Mouse (Mus musculus) cerebellum, adult 2 months (tissue): ENCODE data around the gene Atad1. TPM values are rescaled to one million over a fixed set of nuclear protein-coding genes. Genes with fewer than 3 reads are reported as not detected.
A peak's percentile ranks its signal among the peaks of the same experiment; 100 is the strongest.
"Not testable (repeated sequence)": the region's sequence is repeated elsewhere in the genome, so short reads cannot be mapped to it uniquely, and the experiment has no call there.

ENCODE experiments used
- DNase-seq, 2 experiments: peaks; one replicate each; pipeline ENCODE4 v3.0.0; 2021
- H3K27ac ChIP-seq: fragments of 200-500 bp; 2 replicates; pipeline ENCODE4 v1.5.1; 2012; ENCODE audit warnings: low read length, control low read depth, inconsistent platforms; ENCODE audit not compliant: insufficient read depth
- H3K27me3 ChIP-seq: fragments of 200-500 bp; 2 replicates; pipeline ENCODE4 v1.6.1; 2012; ENCODE audit warnings: inconsistent platforms, mild to moderate bottlenecking, low read length, moderate library complexity; ENCODE audit not compliant: control insufficient read depth, insufficient read depth
- H3K4me1 ChIP-seq: fragments of 200-500 bp; 2 replicates; pipeline ENCODE4 v1.6.1; 2011; ENCODE audit warnings: low read length; ENCODE audit not compliant: control insufficient read depth, insufficient read depth
- H3K4me3 ChIP-seq: fragments of 200-500 bp; replicated peaks from 2 replicates; pipeline ENCODE3; 2011; ENCODE audit warnings: mild to moderate bottlenecking, low read depth, low read length, control low read depth; ENCODE audit not compliant: insufficient read depth
- CTCF ChIP-seq: fragments of 200-500 bp; IDR thresholded peaks from 2 replicates; pipeline ENCODE4 v1.5.1; 2011; ENCODE audit warnings: low read depth, mild to moderate bottlenecking, control low read depth, low read length, moderate library complexity, borderline replicate concordance; ENCODE audit not compliant: insufficient read depth
- POLR2A ChIP-seq: fragments of 200-500 bp; IDR thresholded peaks from 2 replicates; pipeline ENCODE4 v1.6.1; 2011; ENCODE audit warnings: low read length, control low read depth, borderline replicate concordance; ENCODE audit not compliant: insufficient read depth
- WGBS: fragments of 180-500 bp; shearing (Covaris S2); methylation state at CpG from one replicate; pipeline ENCODE4 v1.1.7; 2018; 5-methylcytosine and 5-hydroxymethylcytosine counted together
- polyA plus RNA-seq: library from polyadenylated mRNA; depleted of rRNA; stranded (reverse); fragments of >200 nt; gene quantifications from 2 replicates; pipeline ENCODE4 v1.2.3, GENCODE M21; 2012; rRNA removed

The Atad1 gene
- polyA plus RNA-seq = 77.2 and 85.3 TPM in 2 replicates

GRCm38 (mm10) chr19:32739686-32740085 is at the start of gene Atad1:
Gene Atad1 (minus strand): TSS chr19:32739786.
- H3K27ac ChIP-seq = no peak within 1 kb of the TSS
- no peak for DNase-seq
- no peaks in the 10 kb centered on the region; the same call in 1 of the 2 replicates for H3K27me3 ChIP-seq
- 90% methylated on average over 4 of the region's 4 CpGs for WGBS
- TF ChIP-seq POLR2A (no peak), CTCF (no peak)
- H3K4me1 ChIP-seq = no peaks in the 10 kb centered on the region
- H3K4me3 ChIP-seq = no peak within 1 kb of the TSS

- not testable (repeated sequence) for H3K4me1 ChIP-seq, DNase-seq, H3K4me3 ChIP-seq, H3K27ac ChIP-seq, H3K27me3 ChIP-seq
- 83% methylated on average over 3 of the region's 3 CpGs for WGBS
Measured at GRCm38 (mm10) chr19:32788016-32788415, 48.4 kb upstream of the Atad1 start.

GRCm38 (mm10) chr19:32787388-32787787 is 47.8 kb upstream of the Atad1 start:
- DNase-seq = not testable (repeated sequence)

GRCm38 (mm10) chr19:32781305-32782071 is 41.9 kb upstream of the Atad1 start:
- Histone ChIP-seq H3K27me3 (no peaks in the 10 kb centered on the region), H3K4me1 (peaks cover 3% of the 10 kb centered on the region; the same call in 1 of the 2 replicates), H3K4me3 (no peak overlapping the region), H3K27ac (no peak overlapping the region)
- TF ChIP-seq POLR2A = no peak
- no peak for TF ChIP-seq CTCF
- WGBS = 93% methylated on average over 5 of the region's 5 CpGs
- no peak for DNase-seq

More at GRCm38 (mm10) chr19:32787388-32787787, 47.8 kb upstream of the Atad1 start:
- H3K4me1 ChIP-seq = peaks cover 10% of the 10 kb centered on the region
- H3K27me3 ChIP-seq, H3K27ac ChIP-seq, H3K4me3 ChIP-seq: not testable (repeated sequence)
- 9% methylated on average over 4 of the region's 4 CpGs for WGBS

- no peaks in the 10 kb centered on the region for H3K27me3 ChIP-seq
- H3K27ac ChIP-seq = no peak overlapping the region
- H3K4me3 ChIP-seq = no peak overlapping the region
- WGBS = 26% methylated on average over 3 of the region's 3 CpGs
- TF ChIP-seq CTCF (no peak), POLR2A (no peak)
- peaks cover 3% of the 10 kb centered on the region; the same call in 1 of the 2 replicates for H3K4me1 ChIP-seq
- no peak for DNase-seq
Measured at GRCm38 (mm10) chr19:32779131-32779530, 39.5 kb upstream of the Atad1 start.

- 18% methylated on average over 2 of the region's 2 CpGs for WGBS
- TF ChIP-seq POLR2A (no peak), CTCF (no peak)
- peaks cover 3% of the 10 kb centered on the region; the same call in 1 of the 2 replicates for H3K4me1 ChIP-seq
- no peak overlapping the region for H3K4me3 ChIP-seq
- DNase-seq = no peak
- H3K27me3 ChIP-seq = no peaks in the 10 kb centered on the region
- no peak overlapping the region for H3K27ac ChIP-seq
Measured at GRCm38 (mm10) chr19:32778411-32778810, 38.8 kb upstream of the Atad1 start.

GRCm38 (mm10) chr19:32762493-32762892 is 22.9 kb upstream of the Atad1 start:
- TF ChIP-seq CTCF = no peak
- TF ChIP-seq POLR2A = no peak
- no peak for DNase-seq

GRCm38 (mm10) chr19:32761162-32761561 is 21.6 kb upstream of the Atad1 start:
- DNase-seq = no peak
- Histone ChIP-seq H3K4me1 (peaks cover 3% of the 10 kb centered on the region; the same call in 1 of the 2 replicates), H3K4me3 (peak overlapping the region; percentile 14), H3K27ac (no peak overlapping the region), H3K27me3 (no peaks in the 10 kb centered on the region)
- TF ChIP-seq POLR2A = no peak
- TF ChIP-seq CTCF = no peak
- 23% methylated on average over 4 of the region's 4 CpGs for WGBS

More at GRCm38 (mm10) chr19:32762493-32762892, 22.9 kb upstream of the Atad1 start:
- Histone ChIP-seq H3K4me1 (peaks cover 3% of the 10 kb centered on the region; the same call in 1 of the 2 replicates), H3K27ac (no peak overlapping the region), H3K4me3 (no peak overlapping the region), H3K27me3 (no peaks in the 10 kb centered on the region)
- 42% methylated on average over 4 of the region's 4 CpGs for WGBS
